Mouse (Mus musculus) adrenal gland, postnatal 10 days (tissue): ENCODE data around the gene Irf8. TPM values are rescaled to one million over a fixed set of nuclear protein-coding genes. Genes with fewer than 3 reads are reported as not detected.
"Not testable (repeated sequence)": the region's sequence is repeated elsewhere in the genome, so short reads cannot be mapped to it uniquely, and the experiment has no call there.

ENCODE experiments used
- DNase-seq: peaks from one replicate; pipeline ENCODE4 v3.0.0; 2021; ENCODE audit warnings: mixed read lengths
- total RNA-seq, 2 experiments: library from RNA; stranded (reverse); gene quantifications; 2 replicates each; pipeline ENCODE4 v1.2.3; 2021

Gene Irf8
- total RNA-seq, 2 experiments from 2014 or later: 18.9 to 21.8 TPM

DNA sequence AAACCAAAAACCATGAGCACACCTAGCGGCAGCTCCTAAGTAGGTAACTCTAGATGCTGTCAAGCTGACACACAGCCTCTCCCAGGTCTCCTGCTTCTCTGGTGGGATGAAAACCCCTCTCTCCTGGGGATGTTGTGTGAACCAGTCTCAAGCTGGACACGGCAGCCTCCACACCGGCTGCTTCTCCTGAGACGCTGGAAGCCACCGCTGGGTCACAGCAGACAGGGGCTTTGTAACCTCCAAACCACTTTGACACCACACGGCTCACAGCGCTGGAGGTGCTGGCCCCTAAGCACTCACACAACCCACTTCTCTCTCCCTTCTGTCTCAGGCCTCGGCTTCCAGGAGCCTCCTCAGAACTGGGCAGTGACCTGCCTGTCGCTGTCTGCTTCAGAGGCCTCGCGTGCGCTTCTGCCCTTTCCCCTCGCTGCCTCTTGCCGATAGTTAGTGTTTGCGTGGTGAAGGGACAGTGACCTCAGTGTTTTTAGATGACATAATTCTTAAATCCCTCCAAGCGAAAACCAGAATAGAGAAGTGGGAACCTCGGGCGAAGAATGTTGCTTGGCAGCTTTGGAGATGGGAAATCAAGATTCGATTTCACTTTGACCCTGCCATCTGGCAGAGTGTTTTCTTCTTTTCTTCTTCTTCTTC is 16.4 kb upstream of the Irf8 start:
- DNase-seq: no peak

DNA sequence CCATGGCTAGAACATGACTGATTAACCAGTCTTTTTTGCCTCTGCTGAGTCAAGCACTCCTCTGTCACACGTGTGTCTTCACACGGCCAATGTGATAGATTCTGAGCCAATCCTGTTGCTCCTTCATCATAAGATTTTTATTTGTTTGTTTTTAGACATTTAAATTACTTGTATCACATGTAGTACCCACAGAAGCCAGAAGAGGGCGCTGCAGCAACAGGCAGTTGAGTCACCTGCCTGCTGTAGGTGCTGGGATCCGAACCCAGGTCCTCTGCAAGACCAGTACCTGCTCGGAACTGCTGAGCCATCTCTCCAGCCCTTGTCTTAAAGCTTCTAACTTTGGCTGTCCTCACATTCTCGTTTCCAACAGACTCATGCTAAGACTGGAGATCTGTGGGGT is 13.1 kb upstream of the Irf8 start:
- no peak for DNase-seq

GRCm38 (mm10) chr8:120724096-120724495 is 12.1 kb upstream of the Irf8 start:
- DNase-seq: not testable (repeated sequence)

DNA sequence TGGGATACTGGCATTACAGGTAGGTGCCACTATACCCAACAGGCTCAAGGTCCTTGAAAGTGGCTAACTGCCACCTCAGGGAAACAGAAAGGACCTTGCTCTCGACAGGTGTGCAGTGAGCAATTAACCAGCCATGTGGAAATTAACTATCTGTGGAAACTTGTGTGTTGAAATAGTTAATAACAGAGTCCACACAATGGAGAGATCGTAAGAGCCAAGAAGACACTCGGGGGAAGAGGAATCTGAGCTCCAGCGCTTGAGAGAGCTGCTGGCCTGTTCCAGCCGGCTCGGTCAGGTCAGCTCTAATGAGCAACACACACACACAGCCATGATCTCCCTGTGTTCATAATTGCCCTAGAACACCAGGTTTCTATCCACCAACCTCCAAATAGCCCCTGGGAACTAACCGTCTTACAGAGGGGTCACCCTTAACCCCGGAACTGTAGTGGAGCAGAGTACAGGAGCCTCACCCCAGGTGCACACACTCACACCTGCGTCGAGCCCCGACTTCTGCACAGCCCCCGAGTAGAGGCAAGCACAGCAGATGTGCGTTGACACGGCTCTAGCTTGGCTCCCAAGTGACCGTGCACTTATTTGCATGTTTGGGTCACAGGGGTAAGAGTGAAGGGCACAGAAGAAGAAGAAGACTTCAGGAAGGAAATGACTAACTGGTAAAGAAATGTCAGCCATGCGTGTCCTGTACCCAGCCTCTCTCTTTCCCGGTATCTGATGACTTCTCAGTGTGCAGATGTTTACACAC is 11.2 kb upstream of the Irf8 start:
- no peak for DNase-seq

DNA sequence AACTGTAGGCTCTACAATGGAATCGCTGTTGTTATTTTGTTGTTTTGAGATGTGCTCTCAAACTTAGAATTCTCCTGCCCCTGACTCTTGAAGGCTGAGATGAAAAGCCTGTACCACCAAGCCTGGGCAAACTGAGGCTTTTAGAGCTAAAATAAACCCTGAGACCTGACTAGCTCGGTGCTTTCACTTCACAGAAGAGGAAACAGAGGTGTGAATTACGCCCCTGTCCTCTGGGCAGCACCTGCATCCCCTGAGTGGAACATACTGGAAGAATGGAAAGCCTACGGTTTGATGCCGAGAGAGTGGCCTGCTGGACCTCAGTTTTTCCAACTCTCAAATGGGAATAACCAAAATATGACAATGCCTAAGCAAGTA is 10.6 kb upstream of the Irf8 start:
- no peak for DNase-seq

DNA sequence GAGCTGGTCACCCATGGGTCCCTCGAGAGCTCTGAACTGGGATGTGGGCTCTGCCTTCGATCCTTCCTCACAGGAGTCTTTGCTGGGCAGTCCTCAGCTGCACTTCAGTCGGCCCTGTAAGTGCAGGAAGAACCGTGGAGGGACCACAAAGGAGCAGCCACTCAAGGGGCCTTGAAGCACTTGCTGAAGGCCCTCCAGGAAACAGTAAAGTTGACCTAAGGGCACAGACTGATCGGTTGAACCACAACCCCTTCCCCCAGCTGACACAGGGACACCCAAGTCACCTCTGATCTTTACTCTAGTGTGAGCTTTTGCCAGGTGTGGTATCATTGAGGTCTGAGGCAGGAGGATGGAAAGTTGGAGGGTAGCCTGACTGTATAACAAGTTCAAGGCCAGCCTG is 10.1 kb upstream of the Irf8 start:
- DNase-seq: no peak

DNA sequence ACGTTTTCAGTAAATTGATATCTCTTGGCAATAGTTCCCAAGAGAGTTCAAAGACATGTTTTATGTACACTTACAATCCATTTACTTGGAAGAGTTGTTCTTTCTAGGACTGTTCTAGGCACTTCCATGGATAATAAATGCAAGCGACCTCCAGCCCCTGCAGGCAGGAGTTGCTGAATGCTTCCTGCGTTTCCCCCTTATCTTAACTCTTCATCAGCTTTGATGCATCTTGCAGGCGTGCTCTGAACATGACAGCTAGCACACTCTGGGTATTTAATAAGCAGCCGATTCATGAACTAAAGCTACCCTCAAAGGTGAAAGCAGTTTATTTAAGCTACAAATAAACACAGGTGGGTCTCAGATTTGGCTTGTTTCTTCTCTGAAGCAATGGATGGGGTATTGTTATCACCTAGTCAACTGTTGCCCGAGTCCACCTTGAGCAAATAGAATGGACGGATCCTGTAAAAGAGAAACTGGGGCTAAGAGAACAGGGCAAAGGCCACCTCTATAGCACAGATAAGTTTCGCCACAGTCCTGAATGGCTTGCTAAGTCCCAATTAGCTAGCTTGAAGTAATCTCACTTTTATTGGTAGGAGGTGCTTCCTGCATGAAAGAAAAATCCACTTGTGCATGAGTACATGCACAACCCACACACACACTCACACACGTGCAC is 7.5 kb upstream of the Irf8 start:
- no peak for DNase-seq

DNA sequence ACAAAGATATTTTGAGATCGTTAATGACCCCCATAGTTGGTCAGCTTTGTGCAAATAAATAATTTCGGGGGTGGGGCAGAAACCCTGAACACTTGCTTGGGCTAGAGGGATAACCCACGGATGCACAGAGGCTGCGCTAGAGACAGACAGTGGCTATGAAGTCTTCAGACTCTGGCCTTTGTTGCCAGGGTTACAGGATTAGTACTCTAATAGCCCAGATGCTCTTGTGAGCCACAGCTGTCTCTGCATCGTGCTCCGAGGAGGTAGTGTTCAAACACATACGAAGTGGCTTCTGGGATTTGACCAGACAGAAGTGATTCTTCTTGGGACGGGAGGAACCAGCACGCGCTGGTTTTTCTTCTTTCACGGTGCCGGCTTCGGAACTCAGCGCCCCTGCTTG is 4.6 kb upstream of the Irf8 start:
- no peak for DNase-seq

DNA sequence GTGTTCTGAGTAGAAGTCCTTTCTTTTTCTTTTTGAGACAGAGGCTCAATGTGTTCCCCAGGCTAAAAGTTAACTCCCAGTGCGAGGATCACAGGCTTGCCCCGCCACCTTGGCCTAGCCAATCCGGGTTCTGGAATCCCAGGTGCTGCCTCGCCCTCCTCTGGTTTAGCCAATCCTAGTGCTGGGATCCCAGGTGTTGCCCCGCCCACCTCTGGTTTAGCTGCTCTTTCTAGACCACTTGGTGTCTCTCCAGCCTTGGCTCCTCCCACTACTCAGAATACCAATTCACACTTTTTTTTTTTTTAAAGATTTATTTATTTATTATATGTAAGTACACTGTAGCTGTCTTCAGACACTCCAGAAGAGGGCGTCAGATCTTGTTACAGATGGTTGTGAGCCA is 4.1 kb upstream of the Irf8 start:
- no peak for DNase-seq

DNA sequence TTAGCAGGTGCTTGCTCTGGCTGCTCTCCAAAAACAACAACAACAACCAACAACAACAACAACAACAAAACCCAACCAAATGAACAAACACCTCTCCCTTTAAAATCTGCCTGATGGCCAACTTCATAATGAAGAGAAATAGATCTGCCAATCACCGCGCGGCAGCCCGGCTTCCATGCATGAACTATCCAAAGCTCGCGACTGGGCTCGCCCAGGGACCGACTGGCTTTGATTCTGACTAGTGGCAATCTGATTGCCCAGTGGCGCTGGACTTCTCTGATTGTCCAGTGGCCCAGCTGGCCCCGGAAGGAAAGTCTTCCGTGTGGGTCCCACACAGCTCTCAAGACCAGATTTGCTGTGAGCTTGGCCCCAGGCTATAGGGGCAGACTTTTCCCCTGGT is 328 bp downstream of the Irf8 start:
- DNase-seq: peak; percentile 65

- no peak for DNase-seq
These were observed 1.0 kb downstream of the Irf8 start for GRCm38 (mm10) chr8:120737166-120737565.

GRCm38 (mm10) chr8:120738771-120739170 is 2.6 kb downstream of the Irf8 start:
- DNase-seq: peak; percentile 35

GRCm38 (mm10) chr8:120739526-120739925 is 3.4 kb downstream of the Irf8 start:
- peak; percentile 44 for DNase-seq

DNA sequence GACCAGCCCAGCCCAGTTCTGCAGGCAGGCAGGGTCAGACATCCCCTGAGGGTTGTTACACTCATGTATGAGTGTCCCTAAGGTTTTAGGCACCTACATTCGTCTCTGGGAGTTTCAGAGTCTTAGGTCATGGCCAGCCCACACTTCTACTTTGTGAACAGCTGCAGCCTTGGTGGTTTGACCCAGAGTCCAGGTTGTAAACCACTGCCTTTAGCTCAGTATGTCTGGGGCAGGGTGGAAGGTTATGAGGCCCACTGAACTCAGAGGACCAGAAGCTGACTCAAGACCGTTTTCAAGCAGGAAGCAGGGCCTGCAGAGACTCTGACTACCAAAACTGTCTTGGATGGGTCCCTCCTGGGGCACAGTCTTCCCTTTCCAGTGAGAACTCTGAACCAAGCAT is 4.4 kb downstream of the Irf8 start:
- DNase-seq: no peak

DNA sequence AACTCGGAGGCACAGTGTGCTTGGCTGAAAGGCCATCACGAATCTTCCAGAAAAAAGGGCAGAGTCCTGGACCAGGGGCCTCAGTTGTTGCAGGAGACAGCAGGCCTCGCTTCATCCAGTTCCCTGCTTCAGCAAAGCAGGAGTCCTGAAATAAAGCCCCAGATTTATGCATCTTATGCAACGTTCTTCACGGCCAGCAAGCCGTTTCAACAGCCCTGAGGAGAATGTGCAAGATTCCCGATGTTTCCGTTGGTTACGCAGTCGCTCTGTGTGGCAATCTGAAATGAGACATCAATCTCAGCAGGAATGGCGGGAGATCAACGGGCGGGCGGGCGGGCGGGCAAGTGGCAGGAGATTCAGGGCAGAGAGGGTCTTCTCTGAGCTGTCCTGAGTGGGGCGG is 4.8 kb downstream of the Irf8 start:
- peak; percentile 33 for DNase-seq

- no peak for DNase-seq
These were observed 5.8 kb downstream of the Irf8 start for GRCm38 (mm10) chr8:120741815-120742530.

GRCm38 (mm10) chr8:120743149-120743897 is 7.2 kb downstream of the Irf8 start:
- no peak for DNase-seq

- no peak for DNase-seq
These were observed 7.7 kb downstream of the Irf8 start for GRCm38 (mm10) chr8:120743898-120744290.

DNA sequence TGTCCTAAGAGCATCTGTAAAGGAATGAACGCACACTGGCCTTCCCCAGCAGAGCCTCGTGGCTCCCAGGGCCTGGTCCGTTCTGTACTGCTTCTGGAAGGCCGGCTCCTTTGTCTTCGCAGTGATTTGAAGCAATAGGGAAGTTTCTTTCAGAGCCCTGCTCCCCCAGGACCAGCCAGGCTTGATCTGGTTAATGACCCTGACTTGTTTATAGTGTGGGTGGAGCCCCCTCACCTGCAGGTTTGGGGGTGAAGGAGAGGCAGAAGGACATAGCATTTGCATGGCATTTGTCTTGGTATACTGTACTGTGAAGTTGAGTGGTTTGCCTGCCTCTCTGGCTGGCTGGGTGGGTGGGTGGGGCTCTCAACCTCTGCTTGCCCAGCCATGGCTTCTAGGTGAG is 8.3 kb downstream of the Irf8 start:
- no peak for DNase-seq

GRCm38 (mm10) chr8:120745226-120745625 is 9.1 kb downstream of the Irf8 start:
- no peak for DNase-seq

DNA sequence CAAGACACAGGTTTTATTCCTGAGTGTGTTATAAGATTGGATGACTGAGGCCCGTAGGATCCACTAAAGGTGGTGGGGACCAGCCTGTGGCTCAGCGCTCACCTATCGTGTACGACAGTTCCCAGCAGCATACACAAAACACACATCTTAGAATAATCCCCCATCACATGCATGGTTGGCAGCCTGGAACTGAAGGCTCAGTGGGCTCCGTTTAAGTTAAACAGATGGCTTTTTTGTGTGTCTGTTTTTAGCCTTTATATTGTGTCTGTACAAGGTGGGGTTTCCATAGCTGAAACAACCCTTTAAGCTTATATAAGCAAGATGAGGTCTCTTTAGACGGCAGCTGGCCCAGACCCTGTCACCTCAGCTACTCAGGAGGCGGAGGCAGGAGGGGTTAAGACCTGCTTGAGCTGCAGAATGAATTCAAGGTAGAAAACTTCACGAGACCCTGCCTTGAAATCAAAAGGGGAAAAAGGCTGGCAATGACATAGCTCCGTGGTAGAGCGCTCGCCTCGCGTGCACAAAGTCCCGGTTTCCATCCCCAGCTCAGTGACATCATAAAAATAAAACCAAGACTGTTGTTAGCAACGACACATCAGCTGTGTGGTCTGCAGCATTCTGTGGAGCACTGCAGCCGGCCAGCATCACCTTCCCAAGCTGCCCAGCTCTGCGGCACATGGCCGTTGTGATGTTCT is 10.0 kb downstream of the Irf8 start:
- DNase-seq: no peak

GRCm38 (mm10) chr8:120747286-120747685 is 11.1 kb downstream of the Irf8 start:
- DNase-seq: no peak
